Mouse (Mus musculus): ENCODE measurements at regions not wholly inside any gene's neighbourhood (a gene's known extent, or its start where the extent isn't known, plus 50 kb on each side); places are given as distances from the start of the nearest gene placed in this dataset.

DNA sequence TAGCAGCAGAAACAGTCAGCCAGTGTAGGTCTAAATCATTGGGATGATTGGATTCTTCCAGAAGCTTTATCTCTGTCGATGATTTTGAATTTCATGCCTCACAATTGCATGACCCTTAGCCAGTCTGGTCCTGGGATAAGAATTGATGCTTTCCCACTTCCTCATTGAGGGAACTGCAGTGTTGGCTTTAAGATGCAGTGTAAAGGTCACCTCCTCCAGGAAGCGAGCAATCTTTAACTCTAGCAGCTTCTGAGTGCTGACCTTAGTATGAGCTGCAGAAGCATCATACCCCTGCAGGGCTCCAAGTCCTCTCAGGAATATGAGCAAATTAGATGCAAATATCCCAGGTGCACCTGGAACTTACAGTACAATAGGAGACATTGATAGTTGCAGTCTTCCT is 1132.2 kb upstream of the A1bg start:
- no peak for DNase-seq (ENCODE audit: low read depth, low spot score)

GRCm38 (mm10) chr15:62053420-62054239 is 1130.8 kb upstream of the A1bg start:
- no peak for DNase-seq (ENCODE audit: low read depth, low spot score)

GRCm38 (mm10) chr15:62049416-62049815 is 1126.6 kb upstream of the A1bg start:
- DNase-seq (ENCODE audit: low read depth, low spot score) = peak; percentile 47

- DNase-seq (ENCODE audit: low read depth, low spot score) = no peak
Measured at GRCm38 (mm10) chr15:62048981-62049380, 1126.2 kb upstream of the A1bg start.

- DNase-seq (ENCODE audit: low read depth, low spot score) = peak; percentile 58
Measured at GRCm38 (mm10) chr15:62046276-62046675, 1123.5 kb upstream of the A1bg start.

GRCm38 (mm10) chr15:62044654-62045335 is 1122.0 kb upstream of the A1bg start:
- DNase-seq (ENCODE audit: low read depth, low spot score) = no peak

DNA sequence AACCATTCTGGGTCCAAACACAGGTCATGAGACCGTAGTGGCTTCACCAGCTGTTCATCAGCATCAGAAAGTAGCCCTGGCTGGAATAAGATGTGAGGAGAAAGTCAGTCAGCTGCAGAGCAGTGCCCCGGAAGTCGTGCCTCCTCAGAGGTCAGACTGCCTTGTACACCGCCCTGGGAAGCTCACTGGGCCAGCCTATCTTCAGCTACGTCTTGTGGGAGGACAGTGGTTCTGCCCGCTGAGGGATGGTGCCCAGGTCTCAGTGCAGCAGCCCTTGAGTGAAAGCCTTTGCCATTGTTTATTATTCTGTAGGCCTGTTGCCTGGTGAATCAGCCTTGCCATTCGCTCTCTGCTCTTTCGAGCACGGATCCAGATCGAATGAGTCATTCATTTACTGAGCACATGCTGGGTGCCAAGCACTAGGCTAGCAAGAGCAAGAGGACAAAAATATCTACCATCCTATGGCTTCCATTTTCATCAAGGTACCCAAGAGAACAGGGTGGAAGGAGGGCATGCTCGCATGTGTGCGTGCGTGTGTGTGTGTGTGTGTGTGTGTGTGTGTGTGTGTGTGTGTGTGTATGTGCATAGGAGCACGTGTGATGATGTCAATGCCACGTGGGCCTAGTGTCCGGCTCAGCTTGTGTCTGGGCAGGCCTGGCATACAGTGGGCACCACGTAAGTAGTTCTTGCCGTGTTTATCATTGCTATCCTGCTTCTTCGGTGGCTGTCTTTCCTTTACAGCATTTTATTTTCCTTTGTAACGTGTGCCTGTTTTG is 1121.0 kb upstream of the A1bg start:
- DNase-seq (ENCODE audit: low read depth, low spot score) = no peak

DNA sequence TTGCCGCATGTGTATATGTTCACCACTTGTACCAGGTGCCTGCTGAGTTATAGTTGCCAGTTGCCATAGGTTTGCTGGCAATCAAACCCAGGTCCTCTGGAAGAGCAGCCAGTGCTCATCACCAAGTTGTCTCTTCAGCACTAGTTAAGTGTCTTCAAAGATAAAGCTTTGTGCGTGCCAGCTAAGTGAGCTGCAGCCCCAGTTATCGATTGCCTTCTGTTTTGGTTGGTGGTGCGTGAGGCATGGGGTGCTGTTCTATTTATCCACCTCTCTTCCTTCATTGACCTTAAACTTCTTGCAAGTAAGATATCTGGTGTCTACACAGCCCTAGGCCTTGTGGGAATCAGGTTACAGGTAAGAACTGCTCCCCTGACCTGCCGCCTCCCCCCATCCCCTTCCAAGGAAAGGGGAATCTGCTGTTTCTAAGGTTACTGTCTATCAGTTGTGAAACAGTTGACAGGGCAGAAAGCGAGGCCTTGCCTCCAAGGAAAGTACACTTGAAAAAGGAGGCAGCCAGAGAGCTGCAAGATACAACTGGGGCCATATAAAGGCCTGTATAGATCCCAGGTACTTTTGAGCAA is 1120.2 kb upstream of the A1bg start:
- no peak for DNase-seq (ENCODE audit: low read depth, low spot score)

Data from ZHBTc4 (cell line).